Mouse (Mus musculus) bone marrow, adult 2 months (tissue): ENCODE results near the gene Gm49450.

Source experiments
- CTCF ChIP-seq: fragments of 200-500 bp; IDR thresholded peaks from 2 replicates; pipeline ENCODE4 v1.5.1; 2011; ENCODE audit warnings: low read length, control low read depth; ENCODE audit not compliant: control insufficient read depth, insufficient read depth
- POLR2A ChIP-seq: fragments of 200-500 bp; IDR thresholded peaks from 2 replicates; pipeline ENCODE4 v1.6.1; 2011; ENCODE audit warnings: low read depth, mild to moderate bottlenecking, control low read depth, low read length, borderline replicate concordance; ENCODE audit not compliant: control insufficient read depth

DNA sequence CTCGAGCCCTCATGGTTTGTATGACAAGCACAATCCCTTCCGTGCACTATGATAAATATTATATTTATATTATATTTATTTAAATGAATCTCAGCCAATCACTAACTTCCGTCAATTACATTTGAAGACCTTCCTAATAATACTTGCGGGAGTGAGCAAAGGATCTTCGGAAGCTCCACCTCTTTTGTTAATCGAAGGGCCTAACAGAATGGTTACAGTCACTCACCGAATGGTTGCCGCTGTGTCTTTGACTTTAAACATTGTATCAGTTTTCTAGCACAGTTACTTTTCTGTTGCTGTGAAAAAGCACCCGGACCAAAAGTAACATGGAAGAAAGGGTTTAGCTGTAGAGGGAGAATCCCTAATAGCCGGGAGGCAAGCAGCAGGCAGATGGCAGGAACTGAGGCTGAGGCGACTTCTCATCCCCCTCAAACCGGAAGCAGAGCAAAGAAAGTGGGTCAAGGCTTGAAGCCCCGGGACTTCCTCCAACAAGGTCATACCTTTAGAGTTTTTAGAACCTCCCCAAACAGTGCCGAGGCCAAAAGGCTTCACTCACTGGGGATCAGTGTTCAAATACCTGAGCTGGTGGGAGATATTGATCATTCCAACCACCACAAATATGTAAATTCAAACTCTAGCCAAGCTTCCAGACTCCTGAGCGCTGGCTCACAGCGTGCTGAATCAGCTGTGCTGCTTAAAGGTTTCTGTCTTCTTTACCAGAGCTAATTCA, 16.2 kb upstream of the Gm49450 start:
- no peak for TF ChIP-seq CTCF
- TF ChIP-seq POLR2A = no peak
